Comparison of ENCODE assay signal across 8 mouse cellular contexts in genomic region chr4:132075796-132076195, GRCm38 (mm10). TPM values are rescaled to one million over a fixed set of nuclear protein-coding genes. Genes with fewer than 3 reads are reported as not detected.
DNase-seq lines count a peak whose midpoint lies in the region; ATAC-seq lines count a peak whose summit lies in the region.

No protein-coding gene starts in this region.

- no peaks in the 10 kb centered on the region for H3K9me3 ChIP-seq in heart, embryonic 16.5 days (replicated peaks; ENCODE audit: control insufficient read depth, low read length)

- DNase-seq in kidney, adult 9 months = peak; percentile 43
- no peak for DNase-seq in kidney, adult 18-20 months
- no peak for DNase-seq in urinary bladder, postnatal 36 days (ENCODE audit: low spot score in 2 of 2)
- DNase-seq in spleen, adult 18-20 months = no peak

- H3K4me2 ChIP-seq in heart, embryonic 16.5 days (ENCODE audit: low read depth, low read length) = peak overlapping the region; percentile 92

- H3K79me2 ChIP-seq in macrophage (ENCODE audit: inconsistent target) = peaks cover 37% of the 10 kb centered on the region

- H3K4me1 ChIP-seq in brown adipose tissue, adult 24 weeks (ENCODE audit: control insufficient read depth, insufficient read depth, insufficient read length, low read length) = peaks cover 35% of the 10 kb centered on the region
- H3K4me1 ChIP-seq in heart, embryonic 16.5 days (ENCODE audit: control insufficient read depth, insufficient read depth, low read length) = peaks cover 34% of the 10 kb centered on the region

- no peaks in the 10 kb centered on the region for H3K36me3 ChIP-seq in heart, embryonic 16.5 days (ENCODE audit: control insufficient read depth, insufficient read depth)
- no peaks in the 10 kb centered on the region; the same call in 1 of the 2 replicates for H3K36me3 ChIP-seq in macrophage (ENCODE audit: inconsistent target)

- no peak for ATAC-seq in heart, embryonic 16.5 days (replicated peaks; ENCODE audit: extremely low read depth, insufficient read depth, low FRiP score)
- no peak for ATAC-seq in frontal cortex, adult (ENCODE audit: low TSS enrichment)

- peak overlapping the region; percentile 25 for H3K27ac ChIP-seq in brown adipose tissue, adult 24 weeks (replicated peaks; ENCODE audit: low read depth, low read length)
- H3K27ac ChIP-seq in heart, embryonic 16.5 days (ENCODE audit: low read length) = peak overlapping the region; percentile 86
- H3K27ac ChIP-seq in macrophage = peak overlapping the region; percentile 79

- 45% methylated on average over 1 of the region's 1 CpGs for WGBS in heart, embryonic 16.5 days
- 75% methylated on average over 1 of the region's 1 CpGs for WGBS in macrophage (ENCODE audit: missing documents)

- no peaks in the 10 kb centered on the region for H3K27me3 ChIP-seq in heart, embryonic 16.5 days (ENCODE audit: control insufficient read depth, insufficient read depth, low read length)

- no peak overlapping the region for H3K9ac ChIP-seq in heart, embryonic 16.5 days (ENCODE audit: low read length)

- H3K4me3 ChIP-seq in brown adipose tissue, adult 24 weeks (ENCODE audit: insufficient read depth, low read depth, low read length) = no peak overlapping the region
- no peak overlapping the region for H3K4me3 ChIP-seq in heart, embryonic 16.5 days (ENCODE audit: low read length)
- H3K4me3 ChIP-seq in macrophage (ENCODE audit: inconsistent target) = no peak overlapping the region

RNA-seq across cellular contexts. Expression of gene Epb41, which starts 0.7 kb away (rescaled TPM):
- polyA plus RNA-seq in brown adipose tissue, adult 24 weeks (2012; ENCODE audit: insufficient read depth, insufficient read length, missing spikeins) = 37.1 and 44.1 TPM in 2 replicates
- polyA plus RNA-seq in heart, embryonic 16.5 days (2015; fragmentation: Nextera tagmentation; extraction: Ambion mirVana) = 67.4 and 68.6 TPM in 2 replicates
- 100 to 1,000 TPM in 19 of 26 experiments, 10 to 100 TPM in 7; 15.5 to 258 (median 152) TPM for total RNA-seq in macrophage (2018; cell fraction: chromatin; rRNA removed)
- 10 to 100 TPM; 43.0 to 71.9 (median 59.2) TPM for total RNA-seq in macrophage (2018; cell fraction: cytosol; rRNA removed)
- total RNA-seq in macrophage (2018; cell fraction: nucleus; rRNA removed) = 100 to 1,000 TPM in 7 of 26 experiments, 10 to 100 TPM in 19; 20.4 to 144 (median 81.0) TPM
- 45.7 to 91.9 TPM (median 56.7 TPM) in 3 replicates for polyA plus RNA-seq in macrophage (2018)

RNA-seq across cellular contexts. Expression of gene Gm10300, which starts 1.3 kb away (rescaled TPM):
- polyA plus RNA-seq in brown adipose tissue, adult 24 weeks (2012; ENCODE audit: insufficient read depth, insufficient read length, missing spikeins) = not detected in 2 replicates
- 0.05 and 0.10 TPM in 2 replicates for polyA plus RNA-seq in heart, embryonic 16.5 days (2015; fragmentation: Nextera tagmentation; extraction: Ambion mirVana)
- total RNA-seq in macrophage (2018; cell fraction: chromatin; rRNA removed) = 1 to 10 TPM in 8 of 26 experiments, under 1 TPM in 6, not detected in 12; 0.29 to 2.7 (median 1.2) TPM
- under 1 TPM in 15 of 26 experiments, not detected in 11; 0.03 to 0.29 (median 0.14) TPM for total RNA-seq in macrophage (2018; cell fraction: cytosol; rRNA removed)
- 1 to 10 TPM in 7 of 26 experiments, under 1 TPM in 13, not detected in 6; 0.30 to 3.2 (median 0.57) TPM for total RNA-seq in macrophage (2018; cell fraction: nucleus; rRNA removed)
- polyA plus RNA-seq in macrophage (2018) = 0.10 to 0.15 TPM (median 0.14 TPM) in 3 replicates

Comparison
In these comparisons a context has a peak if more than half of its experiments do, and no peak if none do; other contexts are left out.
1. H3K27ac ChIP-seq: peak in every context shown above with its lines; median percentile 86 in heart, embryonic 16.5 days; 79 in macrophage; 25 in brown adipose tissue, adult 24 weeks.